Mouse (Mus musculus) forebrain, embryonic 14.5 days (tissue): ENCODE results near the gene Drd3. TPM values are rescaled to one million over a fixed set of nuclear protein-coding genes. Genes with fewer than 3 reads are reported as not detected.

ENCODE experiments used
- ATAC-seq: fragments of 200-750 bp; cut with Nextera tagmentation; 2 replicates; pipeline ENCODE4 v1.8.0; 2017; ENCODE audit warnings: mild to moderate bottlenecking, moderate library complexity
- DNase-seq: peaks from one replicate; pipeline ENCODE4 v3.0.0-alpha.2; 2015; ENCODE audit warnings: low spot score
- H3K27ac ChIP-seq: fragments of 300-500 bp; sonication (generic); 2 replicates; pipeline ENCODE4 v1.5.1; 2014; ENCODE audit warnings: low read depth, mild to moderate bottlenecking, control low read depth, low read length, moderate library complexity
- H3K27me3 ChIP-seq: fragments of 300-500 bp; sonication (generic); replicated peaks from 2 replicates; pipeline ENCODE4 v1.6.1; 2014; ENCODE audit warnings: low read length, control low read depth, mixed read lengths; ENCODE audit not compliant: control insufficient read depth, insufficient read depth
- H3K36me3 ChIP-seq: fragments of 300-500 bp; sonication (generic); 2 replicates; pipeline ENCODE4 v1.6.1; 2014; ENCODE audit warnings: low read length, control low read depth; ENCODE audit not compliant: control insufficient read depth, insufficient read depth
- H3K4me1 ChIP-seq: fragments of 300-500 bp; sonication (generic); 2 replicates; pipeline ENCODE4 v1.6.1; 2014; ENCODE audit warnings: antibody characterized with exemption, low read length, control low read depth; ENCODE audit not compliant: control insufficient read depth, insufficient read depth
- H3K4me2 ChIP-seq: fragments of 300-500 bp; sonication (generic); 2 replicates; pipeline ENCODE4 v1.6.1; 2014; ENCODE audit warnings: mild to moderate bottlenecking, control low read depth, low read length
- H3K4me3 ChIP-seq: fragments of 300-500 bp; sonication (generic); 2 replicates; pipeline ENCODE4 v1.5.1; 2014; ENCODE audit warnings: low read depth, low read length, control low read depth
- H3K9ac ChIP-seq: fragments of 300-500 bp; sonication (generic); 2 replicates; pipeline ENCODE4 v1.6.1; 2014; ENCODE audit warnings: mild to moderate bottlenecking, low read length, control low read depth, moderate library complexity
- H3K9me3 ChIP-seq: fragments of 300-500 bp; sonication (generic); replicated peaks from 2 replicates; pipeline ENCODE4 v1.6.1; 2016; ENCODE audit warnings: low read length, control low read depth, mixed read lengths; ENCODE audit not compliant: control insufficient read depth
- WGBS: fragments of 180-500 bp; shearing (Covaris S2); extraction: QIAGEN DNeasy Blood & Tissue Kit; methylation state at CpG from one replicate; pipeline ENCODE4 v1.1.7; 2014; 5-methylcytosine and 5-hydroxymethylcytosine counted together
- polyA plus RNA-seq: library from polyadenylated mRNA; unstranded; fragments of >200 nt; fragmentation: Nextera tagmentation; extraction: Ambion mirVana; gene quantifications from 2 replicates; pipeline ENCODE4 v1.2.1, GENCODE M21; 2014

The Drd3 gene
- polyA plus RNA-seq = 0.12 and 0.13 TPM in 2 replicates

GRCm38 (mm10) chr16:43753751-43754150, at the start of gene Drd3:
Drd3 (plus strand) TSS chr16:43754026.
- H3K27ac ChIP-seq = no peak within 1 kb of the TSS
- H3K4me1 ChIP-seq = no peaks in the 10 kb centered on the region
- 11% methylated on average over 7 of the region's 7 CpGs for WGBS
- H3K4me3 ChIP-seq = no peak within 1 kb of the TSS
- peak within 1 kb of the TSS; percentile 23; the same call in 1 of the 2 replicates for H3K4me2 ChIP-seq
- no peaks in the 10 kb centered on the region for H3K27me3 ChIP-seq
- H3K9ac ChIP-seq = no peak within 1 kb of the TSS
- H3K36me3 ChIP-seq = no peaks in the 10 kb centered on the region
- no peaks in the 10 kb centered on the region for H3K9me3 ChIP-seq
- DNase-seq (peak; percentile 43), ATAC-seq (no peak)

- Histone ChIP-seq H3K4me3 (no peak overlapping the region), H3K4me2 (no peak overlapping the region)
Observed at GRCm38 (mm10) chr16:43708335-43709061, 45.3 kb upstream of the Drd3 start.

GRCm38 (mm10) chr16:43709062-43709413, 44.8 kb upstream of the Drd3 start:
- H3K9me3 ChIP-seq = no peaks in the 10 kb centered on the region
- no peaks in the 10 kb centered on the region for H3K4me1 ChIP-seq
- no peaks in the 10 kb centered on the region for H3K27me3 ChIP-seq
- ATAC-seq = peak; percentile 40; the same call in 1 of the 2 replicates
- no peak overlapping the region for H3K4me3 ChIP-seq
- H3K36me3 ChIP-seq = no peaks in the 10 kb centered on the region
- no peak overlapping the region for H3K27ac ChIP-seq
- no peak overlapping the region for H3K4me2 ChIP-seq
- 78% methylated on average over 15 of the region's 15 CpGs for WGBS
- no peak for DNase-seq
- no peak overlapping the region for H3K9ac ChIP-seq

More at GRCm38 (mm10) chr16:43708335-43709061, 45.3 kb upstream of the Drd3 start:
- DNase-seq (no peak), ATAC-seq (no peak)
- WGBS = 70% methylated on average over 13 of the region's 13 CpGs
- Histone ChIP-seq H3K9ac (no peak overlapping the region), H3K27me3 (no peaks in the 10 kb centered on the region), H3K4me1 (no peaks in the 10 kb centered on the region), H3K27ac (no peak overlapping the region), H3K9me3 (no peaks in the 10 kb centered on the region), H3K36me3 (no peaks in the 10 kb centered on the region)

GRCm38 (mm10) chr16:43709432-43710133, 44.2 kb upstream of the Drd3 start:
- Histone ChIP-seq H3K9me3 (no peaks in the 10 kb centered on the region), H3K9ac (no peak overlapping the region), H3K27me3 (no peaks in the 10 kb centered on the region), H3K4me2 (no peak overlapping the region), H3K4me3 (no peak overlapping the region), H3K27ac (no peak overlapping the region), H3K4me1 (no peaks in the 10 kb centered on the region), H3K36me3 (no peaks in the 10 kb centered on the region)
- peak; percentile 58; the same call in 1 of the 2 replicates for ATAC-seq
- WGBS = 58% methylated on average over 9 of the region's 9 CpGs
- peak; percentile 54 for DNase-seq

GRCm38 (mm10) chr16:43710134-43710475, 43.7 kb upstream of the Drd3 start:
- no peaks in the 10 kb centered on the region for H3K36me3 ChIP-seq
- no peak overlapping the region for H3K4me2 ChIP-seq
- H3K27me3 ChIP-seq = no peaks in the 10 kb centered on the region
- WGBS = 56% methylated on average over 6 of the region's 6 CpGs
- no peak overlapping the region for H3K27ac ChIP-seq
- no peaks in the 10 kb centered on the region for H3K4me1 ChIP-seq
- no peak overlapping the region for H3K9ac ChIP-seq
- no peaks in the 10 kb centered on the region for H3K9me3 ChIP-seq
- H3K4me3 ChIP-seq = no peak overlapping the region
- peak; percentile 2; the same call in 1 of the 2 replicates for ATAC-seq
- no peak for DNase-seq

GRCm38 (mm10) chr16:43710651-43711050, 43.2 kb upstream of the Drd3 start:
- H3K27ac ChIP-seq = no peak overlapping the region
- H3K4me3 ChIP-seq = no peak overlapping the region
- H3K27me3 ChIP-seq = no peaks in the 10 kb centered on the region
- H3K36me3 ChIP-seq = no peaks in the 10 kb centered on the region
- no peak overlapping the region for H3K9ac ChIP-seq
- no peaks in the 10 kb centered on the region for H3K4me1 ChIP-seq
- H3K9me3 ChIP-seq = no peaks in the 10 kb centered on the region
- no peak for DNase-seq
- ATAC-seq = no peak
- no peak overlapping the region for H3K4me2 ChIP-seq
- 86% methylated on average over 11 of the region's 11 CpGs for WGBS

- DNase-seq (no peak), ATAC-seq (no peak)
- Histone ChIP-seq H3K27ac (no peak overlapping the region), H3K27me3 (no peaks in the 10 kb centered on the region), H3K4me3 (no peak overlapping the region), H3K4me1 (no peaks in the 10 kb centered on the region), H3K36me3 (no peaks in the 10 kb centered on the region), H3K4me2 (no peak overlapping the region), H3K9ac (no peak overlapping the region), H3K9me3 (no peaks in the 10 kb centered on the region)
- WGBS = 96% methylated on average over 7 of the region's 7 CpGs
Observed at GRCm38 (mm10) chr16:43711361-43711760, 42.5 kb upstream of the Drd3 start.

GRCm38 (mm10) chr16:43724444-43724843, 29.4 kb upstream of the Drd3 start:
- H3K4me2 ChIP-seq = no peak overlapping the region
- no peak for DNase-seq
- H3K9ac ChIP-seq = no peak overlapping the region
- H3K9me3 ChIP-seq = no peaks in the 10 kb centered on the region
- no peaks in the 10 kb centered on the region for H3K27me3 ChIP-seq
- whole genome bisulfite sequencing = 68% methylated on average over 3 of the region's 3 CpGs
- H3K4me1 ChIP-seq = no peaks in the 10 kb centered on the region
- no peaks in the 10 kb centered on the region for H3K36me3 ChIP-seq
- no peak overlapping the region for H3K4me3 ChIP-seq
- no peak for ATAC-seq
- H3K27ac ChIP-seq = no peak overlapping the region
